Mouse (Mus musculus) hindbrain, embryonic 11.5 days (tissue): ENCODE measurements around the gene Zfp185. TPM values are rescaled to one million over a fixed set of nuclear protein-coding genes. Genes with fewer than 3 reads are reported as not detected.
A peak's percentile ranks its signal among the peaks of the same experiment; 100 is the strongest.

ENCODE experiments used
- ATAC-seq: fragments of 200-750 bp; cut with Nextera tagmentation; 2 replicates; pipeline ENCODE4 v1.8.0; 2017; ENCODE audit warnings: mild to moderate bottlenecking, moderate TSS enrichment, moderate library complexity; ENCODE audit not compliant: low FRiP score
- DNase-seq: peaks from one replicate; pipeline ENCODE4 v3.0.0-alpha.2; 2015; ENCODE audit warnings: low spot score
- H3K27ac ChIP-seq: fragments of 300-500 bp; sonication (generic); 2 replicates; pipeline ENCODE4 v1.5.1; 2014; ENCODE audit warnings: mild to moderate bottlenecking, low read depth, low read length
- H3K27me3 ChIP-seq: fragments of 300-500 bp; sonication (generic); 2 replicates; pipeline ENCODE4 v1.6.1; 2014; ENCODE audit warnings: mild to moderate bottlenecking, low read length, moderate library complexity, mixed read lengths; ENCODE audit not compliant: control insufficient read depth, insufficient read depth
- H3K36me3 ChIP-seq: fragments of 300-500 bp; sonication (generic); 2 replicates; pipeline ENCODE4 v1.6.1; 2014; ENCODE audit warnings: mild to moderate bottlenecking, low read length, moderate library complexity, mixed read lengths; ENCODE audit not compliant: control insufficient read depth, insufficient read depth
- H3K4me1 ChIP-seq: fragments of 300-500 bp; sonication (generic); replicated peaks from 2 replicates; pipeline ENCODE4 v1.6.1; 2014; ENCODE audit warnings: low read length, mixed read lengths; ENCODE audit not compliant: control insufficient read depth, insufficient read depth
- H3K4me2 ChIP-seq: fragments of 300-500 bp; sonication (generic); replicated peaks from 2 replicates; pipeline ENCODE4 v1.6.1; 2014; ENCODE audit warnings: mild to moderate bottlenecking, low read depth, low read length
- H3K4me3 ChIP-seq: fragments of 300-500 bp; sonication (generic); 2 replicates; pipeline ENCODE4 v1.5.1; 2014; ENCODE audit warnings: low read depth, low read length
- H3K9ac ChIP-seq: fragments of 300-500 bp; sonication (generic); 2 replicates; pipeline ENCODE4 v1.6.1; 2014; ENCODE audit warnings: low read depth, low read length
- H3K9me3 ChIP-seq: fragments of 300-500 bp; sonication (generic); 2 replicates; pipeline ENCODE4 v1.6.1; 2016; ENCODE audit warnings: low read length; ENCODE audit not compliant: control insufficient read depth
- WGBS: fragments of 180-500 bp; shearing (Covaris S2); extraction: QIAGEN DNeasy Blood & Tissue Kit; methylation state at CpG from one replicate; pipeline ENCODE4 v1.1.7; 2014; 5-methylcytosine and 5-hydroxymethylcytosine counted together
- polyA plus RNA-seq: library from polyadenylated mRNA; unstranded; fragments of >200 nt; fragmentation: Nextera tagmentation; extraction: Ambion mirVana; gene quantifications from 2 replicates; pipeline ENCODE4 v1.2.1, GENCODE M21; 2014

Zfp185 gene
- polyA plus RNA-seq, 1 experiment from 2014 or later = 6.1 TPM

DNA sequence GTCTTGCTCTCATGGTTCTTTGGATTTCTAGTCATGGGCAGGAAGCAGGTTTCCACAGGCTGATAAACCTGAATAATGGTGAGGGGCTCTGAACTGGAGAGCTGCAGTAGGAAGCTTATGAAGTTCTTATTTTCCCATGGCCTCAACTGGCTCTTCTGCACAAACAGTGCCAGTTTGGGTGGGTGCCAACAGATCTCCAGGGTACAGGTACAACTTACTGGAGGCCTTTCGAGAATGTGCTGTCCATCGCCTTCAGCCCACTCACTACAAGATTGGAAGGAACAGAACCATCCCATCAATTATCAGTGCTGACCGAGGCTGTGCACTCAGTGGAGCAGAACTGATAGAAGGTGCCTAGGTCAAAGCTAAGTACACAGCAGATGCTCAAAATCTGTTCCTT is 1.3 kb downstream of the Zfp185 start:
- WGBS = 86% methylated on average over 3 of the region's 3 CpGs
- no peak overlapping the region for H3K4me2 ChIP-seq
- no peak for ATAC-seq
- H3K9ac ChIP-seq = no peak overlapping the region
- no peaks in the 10 kb centered on the region for H3K4me1 ChIP-seq
- H3K27ac ChIP-seq = no peak overlapping the region
- H3K9me3 ChIP-seq = no peaks in the 10 kb centered on the region
- no peaks in the 10 kb centered on the region for H3K36me3 ChIP-seq
- H3K27me3 ChIP-seq = no peaks in the 10 kb centered on the region
- no peak overlapping the region for H3K4me3 ChIP-seq
- DNase-seq = no peak

DNA sequence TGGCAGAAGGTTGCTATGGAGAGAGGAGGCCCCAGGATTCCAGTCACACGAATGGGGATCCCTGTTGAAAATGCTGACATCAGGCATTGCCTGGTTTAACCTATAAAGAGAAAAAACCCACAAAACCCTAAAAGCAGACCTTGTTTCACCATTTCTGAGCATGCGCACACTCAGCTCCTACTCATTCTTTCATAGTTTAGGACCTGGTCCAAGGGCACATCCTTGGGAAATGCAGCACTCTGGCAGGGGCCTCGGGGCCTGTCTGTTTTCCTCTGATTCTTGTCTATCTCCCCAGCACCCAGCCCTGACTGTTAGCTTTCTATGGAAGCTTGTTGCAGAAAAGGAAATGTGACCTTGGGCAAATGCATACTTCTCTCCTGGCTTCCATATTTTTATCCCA is 3.4 kb downstream of the Zfp185 start:
- no peaks in the 10 kb centered on the region for H3K4me1 ChIP-seq
- ATAC-seq (no peak), DNase-seq (no peak)
- H3K4me3 ChIP-seq = no peak overlapping the region
- H3K9me3 ChIP-seq = no peaks in the 10 kb centered on the region
- 67% methylated on average over 3 of the region's 3 CpGs for WGBS
- no peaks in the 10 kb centered on the region for H3K36me3 ChIP-seq
- no peaks in the 10 kb centered on the region for H3K27me3 ChIP-seq
- H3K27ac ChIP-seq = no peak overlapping the region
- H3K4me2 ChIP-seq = no peak overlapping the region
- no peak overlapping the region for H3K9ac ChIP-seq

DNA sequence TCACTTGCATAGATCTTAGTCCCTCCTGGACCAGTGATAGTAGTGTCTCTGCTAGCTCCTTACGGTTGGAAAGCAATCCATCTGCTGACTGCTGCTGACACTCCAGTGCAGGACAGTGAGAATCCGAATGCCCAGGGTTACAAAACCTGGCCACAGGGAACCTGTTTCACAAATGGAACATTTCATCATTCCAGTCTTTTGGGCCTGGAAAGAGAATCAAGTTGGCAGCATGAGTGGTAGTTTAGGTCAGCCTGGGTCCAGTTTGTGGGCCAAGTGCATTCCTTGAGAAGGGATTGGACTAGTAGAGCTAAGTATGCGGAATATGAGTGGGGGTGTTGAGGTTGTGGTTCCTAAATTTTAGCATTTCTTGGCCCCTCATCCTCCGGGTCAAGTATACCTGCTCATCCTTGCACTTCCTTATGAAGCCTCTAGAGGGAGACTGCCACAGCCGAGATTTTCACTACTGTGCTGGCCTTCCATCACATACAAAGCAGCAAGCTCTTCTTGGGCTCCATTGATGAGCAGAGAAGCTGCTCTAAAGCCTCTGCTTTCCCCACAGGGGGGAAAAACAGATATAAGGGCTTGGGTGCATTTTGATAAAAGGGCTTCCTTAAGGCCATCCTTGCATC is 5.3 kb downstream of the Zfp185 start:
- no peaks in the 10 kb centered on the region for H3K9me3 ChIP-seq
- H3K27ac ChIP-seq = no peak overlapping the region
- H3K27me3 ChIP-seq = no peaks in the 10 kb centered on the region
- H3K4me3 ChIP-seq = no peak overlapping the region
- no peak for ATAC-seq
- peak; percentile 12 for DNase-seq
- 58% methylated on average over 5 of the region's 5 CpGs for WGBS
- no peak overlapping the region for H3K9ac ChIP-seq
- H3K4me1 ChIP-seq = no peaks in the 10 kb centered on the region
- no peaks in the 10 kb centered on the region for H3K36me3 ChIP-seq
- no peak overlapping the region for H3K4me2 ChIP-seq

DNA sequence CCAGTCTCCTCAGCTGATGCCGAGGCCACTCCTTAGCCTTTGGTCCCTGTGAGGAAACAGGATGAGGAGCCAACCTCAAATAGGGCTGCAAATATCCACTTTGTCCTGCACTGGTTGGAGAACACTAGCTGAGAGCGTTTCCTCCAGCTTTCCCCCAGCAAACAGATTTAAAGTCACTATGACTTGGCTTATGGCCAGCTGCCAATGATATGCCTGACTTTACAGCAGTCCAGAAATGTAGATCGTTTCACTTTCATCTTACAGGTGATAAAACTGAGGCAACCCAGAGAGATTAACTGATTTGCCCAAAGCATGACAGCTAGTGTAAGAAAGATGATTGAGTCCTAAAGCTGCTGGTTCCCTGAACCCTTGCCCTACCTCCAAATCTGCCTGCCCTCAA is 8.4 kb downstream of the Zfp185 start:
- DNase-seq (no peak), ATAC-seq (no peak)
- no peak overlapping the region for H3K4me3 ChIP-seq
- H3K9me3 ChIP-seq = no peaks in the 10 kb centered on the region
- H3K4me1 ChIP-seq = no peaks in the 10 kb centered on the region
- no peak overlapping the region for H3K27ac ChIP-seq
- H3K4me2 ChIP-seq = no peak overlapping the region
- 90% methylated on average over 3 of the region's 3 CpGs for WGBS
- no peaks in the 10 kb centered on the region for H3K36me3 ChIP-seq
- H3K27me3 ChIP-seq = no peaks in the 10 kb centered on the region
- H3K9ac ChIP-seq = no peak overlapping the region

DNA sequence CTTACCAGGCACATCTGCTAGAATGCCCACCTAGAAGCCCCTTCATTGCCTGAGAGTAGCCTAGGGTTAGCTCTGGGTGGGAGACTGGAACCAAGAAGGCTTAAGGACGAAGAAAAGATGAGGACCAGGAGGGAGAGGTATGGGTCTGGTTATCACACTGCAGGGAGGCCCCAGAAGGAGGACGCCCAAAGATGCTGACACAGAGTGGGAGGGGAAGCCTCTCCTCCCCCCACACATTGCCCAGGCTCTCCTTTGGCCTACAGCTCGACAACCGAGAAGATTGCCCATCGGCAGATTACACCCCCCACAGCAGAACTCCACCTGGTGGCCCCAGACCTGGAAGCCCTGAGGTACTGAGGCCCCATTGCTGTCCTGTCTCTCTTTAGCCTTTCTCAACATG is 16.0 kb downstream of the Zfp185 start:
- no peaks in the 10 kb centered on the region for H3K9me3 ChIP-seq
- H3K4me3 ChIP-seq = no peak overlapping the region
- H3K27me3 ChIP-seq = no peaks in the 10 kb centered on the region
- no peak overlapping the region for H3K9ac ChIP-seq
- no peak overlapping the region for H3K27ac ChIP-seq
- H3K4me1 ChIP-seq = no peaks in the 10 kb centered on the region
- DNase-seq = no peak
- no peaks in the 10 kb centered on the region for H3K36me3 ChIP-seq
- ATAC-seq = no peak
- 72% methylated on average over 5 of the region's 5 CpGs for WGBS
- no peak overlapping the region for H3K4me2 ChIP-seq

DNA sequence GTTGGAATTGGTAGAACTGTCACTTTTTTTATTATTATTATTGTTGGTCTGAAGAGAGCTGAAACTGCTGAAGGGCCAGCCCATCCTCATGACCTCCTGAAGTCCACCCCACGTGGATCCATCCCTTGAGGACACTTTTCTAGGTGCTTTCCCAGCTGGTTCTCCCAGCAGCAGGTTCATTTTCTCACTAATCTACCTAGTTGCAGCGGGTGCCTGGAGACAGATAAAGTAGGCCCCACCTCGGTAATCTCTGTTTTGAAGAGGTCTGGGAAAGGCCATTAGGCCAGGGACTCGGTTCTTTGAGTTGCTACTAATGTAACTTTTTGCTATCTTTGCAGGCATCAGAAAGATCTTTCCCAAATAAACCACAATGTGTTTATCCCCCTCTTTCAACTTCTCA is 18.5 kb downstream of the Zfp185 start:
- Histone ChIP-seq H3K36me3 (no peaks in the 10 kb centered on the region), H3K27me3 (no peaks in the 10 kb centered on the region), H3K4me3 (no peak overlapping the region), H3K27ac (no peak overlapping the region), H3K4me2 (no peak overlapping the region), H3K9me3 (no peaks in the 10 kb centered on the region), H3K9ac (no peak overlapping the region), H3K4me1 (no peaks in the 10 kb centered on the region)
- DNase-seq = no peak
- 70% methylated on average over 4 of the region's 4 CpGs for WGBS
- ATAC-seq = no peak

DNA sequence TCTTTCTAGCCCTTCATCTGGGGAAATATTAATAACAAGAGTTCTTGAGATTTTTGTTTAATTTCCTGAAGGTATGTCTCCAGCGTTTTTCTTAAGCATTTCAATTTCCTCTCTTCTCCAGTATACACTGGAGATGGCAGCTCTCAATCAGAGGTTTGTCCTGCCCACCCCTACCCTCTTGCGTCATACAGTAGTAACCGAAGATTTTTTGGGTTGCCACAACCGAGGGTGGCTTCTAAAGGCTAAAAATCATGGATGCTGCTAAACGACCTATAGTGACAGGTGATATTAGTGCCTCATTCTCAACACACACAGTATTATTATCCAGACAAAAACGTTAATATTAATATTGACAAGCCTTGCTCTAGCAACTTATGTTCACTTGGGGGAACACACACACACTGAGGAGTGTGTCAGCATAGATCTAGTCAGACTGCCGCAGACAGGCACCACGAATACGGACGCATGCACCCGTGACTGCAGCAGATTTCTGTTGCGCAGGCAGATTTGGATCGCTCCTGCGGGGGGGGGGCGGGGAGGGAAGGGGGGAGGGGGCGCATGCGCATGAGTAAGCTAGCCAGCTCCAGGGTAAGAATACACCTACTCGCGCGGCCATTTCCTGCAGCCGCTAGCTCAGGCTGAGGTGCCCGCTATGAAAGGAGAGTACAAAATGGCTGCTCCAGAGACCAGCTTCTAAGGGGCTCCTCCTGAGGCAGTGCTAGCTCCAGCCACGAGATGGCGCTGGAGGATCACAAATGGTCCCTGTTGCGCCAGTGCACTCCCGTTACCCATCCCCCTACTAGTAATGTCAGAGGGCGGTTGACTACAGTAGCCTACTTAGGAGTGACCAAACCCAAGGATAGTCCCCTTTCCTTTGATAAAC is 20.7 kb downstream of the Zfp185 start:
- peak; percentile 94 for DNase-seq
- Histone ChIP-seq H3K36me3 (no peaks in the 10 kb centered on the region), H3K4me2 (peak overlapping the region; percentile 29), H3K9me3 (no peaks in the 10 kb centered on the region), H3K27ac (no peak overlapping the region), H3K27me3 (no peaks in the 10 kb centered on the region), H3K4me1 (no peaks in the 10 kb centered on the region), H3K4me3 (peak overlapping the region; percentile 21), H3K9ac (no peak overlapping the region; the same call in 1 of the 2 replicates)
- 21% methylated on average over 22 of the region's 27 CpGs for WGBS
- ATAC-seq = peak; percentile 99

DNA sequence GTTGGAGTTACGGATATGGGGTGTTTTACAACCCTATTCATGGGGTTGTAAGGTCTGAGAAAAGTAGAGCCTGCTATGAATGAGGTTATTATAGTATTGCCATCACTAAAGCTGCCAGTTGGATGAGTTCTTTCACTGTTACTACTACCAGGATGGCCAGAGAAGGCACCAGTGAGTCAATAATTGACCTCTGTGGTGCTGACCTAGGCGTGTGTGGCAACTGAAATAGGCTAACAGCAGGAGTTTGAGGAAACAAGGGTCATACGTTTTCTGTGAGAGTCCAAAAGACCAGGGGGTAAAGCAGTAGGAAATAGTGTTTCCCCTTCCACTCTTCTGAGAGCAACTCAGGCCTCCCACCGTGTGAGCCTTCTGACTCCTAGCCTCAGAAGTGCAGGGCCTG is 25.7 kb downstream of the Zfp185 start:
- no peak for ATAC-seq

DNA sequence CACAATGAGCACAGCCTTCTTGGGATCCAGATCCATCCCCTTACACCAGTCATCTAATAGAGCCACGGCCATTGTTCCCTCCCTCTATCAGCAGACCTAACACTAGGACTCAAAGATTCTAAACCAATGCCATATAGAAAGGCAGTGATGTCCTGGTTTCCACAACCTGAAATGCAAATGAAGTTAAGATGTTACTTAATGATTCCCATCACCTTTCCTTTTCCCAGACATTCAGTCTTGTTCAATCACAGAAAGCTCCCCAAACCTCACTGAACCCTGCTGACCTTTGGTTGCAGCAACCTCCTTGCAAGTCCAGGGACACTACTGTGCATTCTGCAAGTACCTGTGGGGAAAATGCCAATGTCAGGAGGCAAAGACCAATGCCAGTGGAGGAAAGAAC is 49.9 kb downstream of the Zfp185 start, which contains the start of gene Pnma5:
Gene Pnma5 (minus strand): TSS at position 101 of the 400 bp plus-strand sequence.
- 75% methylated on average over 1 of the region's 1 CpGs for WGBS
- no peak for ATAC-seq
- H3K9me3 ChIP-seq = no peaks in the 10 kb centered on the region

More for the DNA sequence above, 25.7 kb downstream of the Zfp185 start:
- 52% methylated on average over 4 of the region's 4 CpGs for WGBS
- no peak overlapping the region for H3K4me3 ChIP-seq
- H3K9me3 ChIP-seq = no peaks in the 10 kb centered on the region
- H3K27ac ChIP-seq = no peak overlapping the region
- H3K4me1 ChIP-seq = no peaks in the 10 kb centered on the region
- no peaks in the 10 kb centered on the region for H3K36me3 ChIP-seq
- no peak overlapping the region for H3K4me2 ChIP-seq
- no peak for DNase-seq
- no peak overlapping the region for H3K9ac ChIP-seq
- H3K27me3 ChIP-seq = no peaks in the 10 kb centered on the region

More for the DNA sequence above, 49.9 kb downstream of the Zfp185 start, which contains the start of gene Pnma5:
- Histone ChIP-seq H3K4me1 (no peaks in the 10 kb centered on the region), H3K9ac (no peak within 1 kb of the TSS), H3K36me3 (no peaks in the 10 kb centered on the region), H3K27me3 (no peaks in the 10 kb centered on the region), H3K4me3 (no peak within 1 kb of the TSS), H3K27ac (no peak within 1 kb of the TSS), H3K4me2 (no peak within 1 kb of the TSS)
- DNase-seq = no peak
